In genomic region chr17:56815057-56815345, GRCm38 (mm10) we compare ENCODE assay signal across 12 mouse cellular contexts. TPM values are rescaled to one million over a fixed set of nuclear protein-coding genes. Genes with fewer than 3 reads are reported as not detected.
DNase-seq lines count a peak whose midpoint lies in the region; ATAC-seq lines count a peak whose summit lies in the region.
"Had no signal": no experiment of that assay in that cellular context is flagged by ENCODE, and none has a peak within 500 bp of the region (broad histone marks: within the 10 kb centered on the region; RNA-seq: fewer than 3 reads in every experiment).

No protein-coding gene starts in this region.

- 85% methylated on average over 3 of the region's 3 CpGs for WGBS in heart, embryonic 10.5 days
- WGBS in midbrain, embryonic 14.5 days, result 31% methylated on average over 3 of the region's 3 CpGs

- H3K27me3 ChIP-seq in heart, embryonic 10.5 days (ENCODE audit: insufficient read depth, poor library complexity, severe bottlenecking), result 0 out of 2 replicates have a peak, but pooled peaks cover 10% of the 10 kb centered on the region
- H3K27me3 ChIP-seq in midbrain, embryonic 14.5 days (ENCODE audit: control insufficient read depth, insufficient read depth, low read length), result peaks cover 6% of the 10 kb centered on the region; the same call in 1 of the 2 replicates
- H3K27me3 ChIP-seq: embryonic facial prominence, embryonic 12.5 days had no signal

- H3K36me3 ChIP-seq in heart, embryonic 10.5 days, result no peaks in the 10 kb centered on the region
- H3K36me3 ChIP-seq in midbrain, embryonic 14.5 days (ENCODE audit: control insufficient read depth, insufficient read depth, low read length), result no peaks in the 10 kb centered on the region
- H3K36me3 ChIP-seq: embryonic facial prominence, embryonic 12.5 days had no signal

- peak overlapping the region; percentile 71 for H3K27ac ChIP-seq in heart, embryonic 10.5 days
- H3K27ac ChIP-seq in midbrain, embryonic 14.5 days (replicated peaks; ENCODE audit: low read depth, low read length), result peak overlapping the region; percentile 85
- H3K27ac ChIP-seq: embryonic facial prominence, embryonic 12.5 days; macrophage had no signal

- no peak for ATAC-seq in midbrain, embryonic 14.5 days (ENCODE audit: low FRiP score, low TSS enrichment)

- peak overlapping the region; percentile 32; the same call in 1 of the 2 replicates for H3K9ac ChIP-seq in midbrain, embryonic 14.5 days (replicated peaks; ENCODE audit: low read length)
- H3K9ac ChIP-seq: embryonic facial prominence, embryonic 12.5 days had no signal

- no peak overlapping the region for H3K4me3 ChIP-seq in heart, embryonic 10.5 days
- H3K4me3 ChIP-seq in midbrain, embryonic 14.5 days (replicated peaks; ENCODE audit: low read depth, low read length), result no peak overlapping the region
- H3K4me3 ChIP-seq: embryonic facial prominence, embryonic 12.5 days had no signal

- peak overlapping the region; percentile 43 for H3K4me2 ChIP-seq in midbrain, embryonic 14.5 days (ENCODE audit: low read length)
- H3K4me2 ChIP-seq: embryonic facial prominence, embryonic 12.5 days; liver, embryonic 11.5 days had no signal

- intact Hi-C loops in heart, postnatal 14 days (cut with DNase I), result no loop called here
- intact Hi-C loops in heart, postnatal 10 days (cut with DNase I), result no loop called here

- peaks cover 57% of the 10 kb centered on the region for H3K4me1 ChIP-seq in heart, embryonic 10.5 days
- peaks cover 41% of the 10 kb centered on the region for H3K4me1 ChIP-seq in midbrain, embryonic 14.5 days (ENCODE audit: control insufficient read depth, insufficient read depth, low read length)

- no peaks in the 10 kb centered on the region for H3K9me3 ChIP-seq in heart, embryonic 10.5 days
- H3K9me3 ChIP-seq in midbrain, embryonic 14.5 days (ENCODE audit: control insufficient read depth, low read length), result no peaks in the 10 kb centered on the region
- H3K9me3 ChIP-seq: embryonic facial prominence, embryonic 12.5 days had no signal

- no peak for DNase-seq in heart, embryonic 10.5 days (ENCODE audit: low spot score)
- DNase-seq in heart, postnatal 14 days, result no peak
- DNase-seq in MN1 (ENCODE audit: low spot score), result peak; percentile 60
- peak; percentile 33 for DNase-seq in heart, postnatal 10 days
- peak; percentile 36 for DNase-seq in midbrain, embryonic 14.5 days
- DNase-seq in embryo, embryonic 9.5 days (ENCODE audit: extremely low spot score), result no peak
- DNase-seq in spleen, adult 18-20 months, result no peak
- no peak for DNase-seq in layer of hippocampus, postnatal 25 days (ENCODE audit: extremely low spot score in 1 of 2, low spot score in 1 of 2)
- DNase-seq: cerebellum, adult 11-12 months had no signal

RNA-seq across cellular contexts. Expression of gene Rfx2, which starts 15.8 kb away (rescaled TPM):
- 4.0 and 4.8 TPM in 2 replicates for polyA plus RNA-seq in heart, embryonic 10.5 days (2016; fragmentation: Nextera tagmentation; extraction: Ambion mirVana)
- 1 to 10 TPM; 4.3 to 6.0 TPM for total RNA-seq in heart, postnatal 14 days (2021)
- 10 to 100 TPM in 1 of 2 experiments, 1 to 10 TPM in 1; 6.5 to 10.5 TPM for total RNA-seq in heart, postnatal 10 days (2021)
- polyA plus RNA-seq in midbrain, embryonic 14.5 days (2014; fragmentation: Nextera tagmentation; extraction: Ambion mirVana), result 2.2 and 4.1 TPM in 2 replicates
- total RNA-seq in layer of hippocampus, postnatal 25 days (2021), result 1 to 10 TPM; 3.8 to 4.4 TPM

RNA-seq across cellular contexts. Expression of gene Prr22, which starts 45.0 kb away (rescaled TPM):
- 1.3 and 2.1 TPM in 2 replicates for polyA plus RNA-seq in heart, embryonic 10.5 days (2016; fragmentation: Nextera tagmentation; extraction: Ambion mirVana)
- total RNA-seq in heart, postnatal 14 days (2021), result under 1 TPM; 0.48 to 0.49 TPM
- total RNA-seq in heart, postnatal 10 days (2021), result under 1 TPM; 0.27 to 0.43 TPM
- 0.63 and 0.78 TPM in 2 replicates for polyA plus RNA-seq in midbrain, embryonic 14.5 days (2014; fragmentation: Nextera tagmentation; extraction: Ambion mirVana)
- 1 to 10 TPM in 1 of 2 experiments, under 1 TPM in 1; 0.89 to 1.6 TPM for total RNA-seq in layer of hippocampus, postnatal 25 days (2021)
- polyA plus RNA-seq: macrophage had no signal

RNA-seq across cellular contexts. Expression of gene Dus3l, which starts 50.4 kb away (rescaled TPM):
- 39.6 and 41.4 TPM in 2 replicates for polyA plus RNA-seq in heart, embryonic 10.5 days (2016; fragmentation: Nextera tagmentation; extraction: Ambion mirVana)
- total RNA-seq in heart, postnatal 14 days (2021), result 10 to 100 TPM; 19.6 to 21.6 TPM
- total RNA-seq in heart, postnatal 10 days (2021), result 10 to 100 TPM; 21.0 to 23.0 TPM
- 72.8 and 73.7 TPM in 2 replicates for polyA plus RNA-seq in midbrain, embryonic 14.5 days (2014; fragmentation: Nextera tagmentation; extraction: Ambion mirVana)
- 10 to 100 TPM; 61.1 to 73.0 TPM for total RNA-seq in layer of hippocampus, postnatal 25 days (2021)

RNA-seq across cellular contexts. Expression of gene Nrtn, which starts 57.7 kb away (rescaled TPM):
- 3.3 and 7.4 TPM in 2 replicates for polyA plus RNA-seq in heart, embryonic 10.5 days (2016; fragmentation: Nextera tagmentation; extraction: Ambion mirVana)
- 10 to 100 TPM; 19.7 to 20.0 TPM for total RNA-seq in heart, postnatal 14 days (2021)
- 10 to 100 TPM; 19.0 to 21.0 TPM for total RNA-seq in heart, postnatal 10 days (2021)
- 4.4 and 7.3 TPM in 2 replicates for polyA plus RNA-seq in midbrain, embryonic 14.5 days (2014; fragmentation: Nextera tagmentation; extraction: Ambion mirVana)
- total RNA-seq in layer of hippocampus, postnatal 25 days (2021), result 1 to 10 TPM; 2.7 to 3.6 TPM
- polyA plus RNA-seq: macrophage had no signal

RNA-seq across cellular contexts. Expression of gene Acsbg2, which starts 59.2 kb away (rescaled TPM):
- not detected in 2 replicates for polyA plus RNA-seq in heart, embryonic 10.5 days (2016; fragmentation: Nextera tagmentation; extraction: Ambion mirVana)
- total RNA-seq in heart, postnatal 14 days (2021), result not detected
- not detected for total RNA-seq in heart, postnatal 10 days (2021)
- polyA plus RNA-seq in midbrain, embryonic 14.5 days (2014; fragmentation: Nextera tagmentation; extraction: Ambion mirVana), result not detected in 2 replicates
- total RNA-seq in layer of hippocampus, postnatal 25 days (2021), result not detected
- polyA plus RNA-seq: embryonic facial prominence, embryonic 12.5 days; liver, embryonic 11.5 days; macrophage had no signal

Comparison
In these comparisons a context has a peak if more than half of its experiments do, and no peak if none do; other contexts are left out.
1. DNase-seq: peak in MN1 (single experiment), heart, postnatal 10 days (2 of 2) and midbrain, embryonic 14.5 days (single experiment); none in heart, embryonic 10.5 days (single experiment), heart, postnatal 14 days (0 of 2), embryo, embryonic 9.5 days (single experiment), spleen, adult 18-20 months (0 of 2) and layer of hippocampus, postnatal 25 days (0 of 2).